In the genomic region with DNA sequence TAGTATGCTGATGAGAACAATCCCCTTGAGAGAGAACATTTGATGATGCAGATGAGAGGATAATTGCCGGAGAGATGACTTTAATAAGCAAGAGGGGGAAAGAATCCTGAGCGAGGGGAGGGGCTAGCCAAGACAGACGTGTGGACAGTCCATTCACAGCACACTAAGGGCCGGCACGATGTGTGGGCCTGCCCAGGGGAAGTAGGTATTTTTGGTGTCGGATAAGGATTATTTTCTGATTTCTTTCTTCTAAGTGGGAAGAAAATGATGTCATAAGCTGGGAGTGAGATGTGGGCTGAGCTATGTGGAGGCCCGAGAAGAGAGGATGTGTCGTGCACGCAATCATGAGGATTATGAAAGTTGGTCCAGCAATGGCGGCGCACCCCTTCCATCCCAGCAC, we compare ENCODE assay signal across 17 mouse cellular contexts. TPM values are rescaled to one million over a fixed set of nuclear protein-coding genes. Genes with fewer than 3 reads are reported as not detected.
DNase-seq lines count a peak whose midpoint lies in the region; TF ChIP-seq lines count a peak whose summit lies in the region.
"Had no signal": no experiment of that assay in that cellular context is flagged by ENCODE, and none has a peak within 500 bp of the region (broad histone marks: within the 10 kb centered on the region; RNA-seq: fewer than 3 reads in every experiment).

No protein-coding gene starts in this region.

- H3K4me1 ChIP-seq in E14TG2a.4 (replicated peaks; ENCODE audit: low read depth, low read length) (peaks cover 67% of the 10 kb centered on the region), ES-E14 (ENCODE audit: control insufficient read depth in 2 of 2, insufficient read depth in 2 of 2, low read length in 2 of 2, poor library complexity in 1 of 2) (peaks cover 2 to 13% of the 10 kb centered on the region in 2 experiments; a peak in 2 of 4 replicates)
- H3K4me1 ChIP-seq: liver, embryonic 15.5 days; megakaryocyte, embryonic 14.5 days had no signal

- H3K27ac ChIP-seq in layer of hippocampus, adult 2 months, result no peak overlapping the region
- H3K27ac ChIP-seq in ES-E14 (ENCODE audit: insufficient read depth, low read depth, low read length, poor library complexity, severe bottlenecking), result peak overlapping the region; percentile 27; the same call in 1 of the 2 replicates
- H3K27ac ChIP-seq: embryonic facial prominence, embryonic 10.5 days; gastrocnemius, adult 2 months; limb, embryonic 12.5 days; liver, embryonic 15.5 days had no signal

- H3K36me3 ChIP-seq in E14TG2a.4 (ENCODE audit: insufficient read depth, low read length) (no peaks in the 10 kb centered on the region), ES-E14 (ENCODE audit: control insufficient read depth, insufficient read depth, low read length, poor library complexity, severe bottlenecking) (no peaks in the 10 kb centered on the region)
- H3K36me3 ChIP-seq: embryonic facial prominence, embryonic 10.5 days; limb, embryonic 12.5 days; liver, embryonic 15.5 days had no signal

- H3K9ac ChIP-seq in ES-E14 (ENCODE audit: insufficient read depth, low read depth, low read length, poor library complexity, severe bottlenecking), result peak overlapping the region; percentile 10; the same call in 1 of the 2 replicates
- H3K9ac ChIP-seq: limb, embryonic 12.5 days; liver, embryonic 15.5 days had no signal

- no peak for TF ChIP-seq CTCF in layer of hippocampus, adult 2 months (conservative IDR thresholded peaks at IDR 0.05)
- no peak for TF ChIP-seq CTCF in E14TG2a.4 (conservative IDR thresholded peaks at IDR 0.05; ENCODE audit: low read length)

- H3K9me3 ChIP-seq in E14TG2a.4 (ENCODE audit: low read length) (no peaks in the 10 kb centered on the region), ES-E14 (ENCODE audit: control insufficient read depth, insufficient read depth, low read depth, low read length) (no peaks in the 10 kb centered on the region)
- H3K9me3 ChIP-seq: embryonic facial prominence, embryonic 10.5 days; limb, embryonic 12.5 days; liver, embryonic 15.5 days; megakaryocyte, embryonic 14.5 days had no signal

- H3K27me3 ChIP-seq in E14TG2a.4 (ENCODE audit: insufficient read depth, low read length), result peaks cover 2% of the 10 kb centered on the region; the same call in 1 of the 2 replicates
- H3K27me3 ChIP-seq: liver, embryonic 15.5 days had no signal

- no peak overlapping the region for H3K4me3 ChIP-seq in layer of hippocampus, adult 2 months
- H3K4me3 ChIP-seq in E14TG2a.4 (replicated peaks; ENCODE audit: low read length), result peak overlapping the region; percentile 37
- peak overlapping the region; percentile 2 to 32; a peak in 3 of 4 replicates for H3K4me3 ChIP-seq in ES-E14 (ENCODE audit: insufficient read depth in 1 of 2, low read depth in 1 of 2, low read length in 2 of 2, poor library complexity in 1 of 2, severe bottlenecking in 1 of 2)
- H3K4me3 ChIP-seq: embryonic facial prominence, embryonic 10.5 days; erythroblast, embryonic 14.5 days; gastrocnemius, adult 2 months; limb, embryonic 12.5 days; liver, embryonic 15.5 days; megakaryocyte, embryonic 14.5 days had no signal

- in situ Hi-C loops in ES-E14 (cut with MboI; ENCODE audit: low sequenced_read_pairs in 2 of 2, unreplicated experiment in 2 of 2), result no loop called here

- peak; percentile 24 to 32 for DNase-seq in layer of hippocampus, adult 2 months (ENCODE audit: low spot score in 2 of 2)
- DNase-seq in layer of hippocampus, postnatal 25 days (ENCODE audit: extremely low spot score in 1 of 2, low spot score in 1 of 2), result no peak
- DNase-seq in ES-E14 (ENCODE audit: low read depth, low spot score), result no peak
- DNase-seq in left cerebral cortex, postnatal 14 days (ENCODE audit: low spot score in 2 of 2), result peak; percentile 30 to 34
- no peak for DNase-seq in urinary bladder, adult 18-20 months (ENCODE audit: low spot score in 2 of 2)
- no peak for DNase-seq in embryo, embryonic 10 days (ENCODE audit: low spot score)
- DNase-seq: adrenal gland, postnatal 36 days; cerebellum, postnatal 14 days; gastrocnemius, adult 2 months; lung, postnatal 10 days; retina, postnatal 1 day had no signal

- intact Hi-C loops in left cerebral cortex, postnatal 14 days (cut with DNase I), result no loop called here

TF ChIP-seq in ES-E14, 5 proteins besides CTCF, POLR2A, EP300 and RAD21:
- TF ChIP-seq MAFK (IDR thresholded peaks at IDR 0.05; ENCODE audit: insufficient read depth, low read depth, low read length), result no peak
- TF ChIP-seq ZNF384 (IDR thresholded peaks at IDR 0.05; ENCODE audit: low read depth, low read length), result peak; percentile 60; the same call in 1 of the 2 replicates
TF ChIP-seq in ES-E14: peak in this region for 1.

RNA-seq across cellular contexts. Expression of a gene that starts 27.8 kb away (rescaled TPM):
- total RNA-seq in layer of hippocampus, adult 2 months (2021), result 100 to 1,000 TPM; 447 to 467 TPM
- 100 to 1,000 TPM; 435 to 462 TPM for total RNA-seq in layer of hippocampus, postnatal 25 days (2021)
- 18.3 and 35.8 TPM in 2 replicates for total RNA-seq in ES-E14 (2012; rRNA removed)
- total RNA-seq in left cerebral cortex, postnatal 14 days (2021), result 100 to 1,000 TPM; 424 to 478 TPM

RNA-seq across cellular contexts. Expression of a gene that starts 32.0 kb away (rescaled TPM):
- total RNA-seq in layer of hippocampus, adult 2 months (2021), result 100 to 1,000 TPM; 234 TPM
- 100 to 1,000 TPM; 191 to 221 TPM for total RNA-seq in layer of hippocampus, postnatal 25 days (2021)
- total RNA-seq in ES-E14 (2012; rRNA removed), result 369 and 432 TPM in 2 replicates
- 100 to 1,000 TPM; 171 to 177 TPM for total RNA-seq in left cerebral cortex, postnatal 14 days (2021)

RNA-seq across cellular contexts. Expression of a gene that starts 52.9 kb away (rescaled TPM):
- total RNA-seq in layer of hippocampus, adult 2 months (2021), result 10 to 100 TPM; 22.0 to 22.7 TPM
- 10 to 100 TPM; 22.1 TPM for total RNA-seq in layer of hippocampus, postnatal 25 days (2021)
- total RNA-seq in ES-E14 (2012; rRNA removed), result 12.6 and 13.2 TPM in 2 replicates
- 10 to 100 TPM; 24.4 to 25.3 TPM for total RNA-seq in left cerebral cortex, postnatal 14 days (2021)

Comparison
In these comparisons a context has a peak if more than half of its experiments do, and no peak if none do; other contexts are left out.
1. DNase-seq: peak in layer of hippocampus, adult 2 months (2 of 2) and left cerebral cortex, postnatal 14 days (2 of 2); none in layer of hippocampus, postnatal 25 days (0 of 2), ES-E14 (single experiment), urinary bladder, adult 18-20 months (0 of 2) and embryo, embryonic 10 days (single experiment).
2. RNA of a gene that starts 27.8 kb away (total RNA-seq): 424 to 478 TPM in left cerebral cortex, postnatal 14 days, 447 to 467 TPM in layer of hippocampus, adult 2 months and 435 to 462 TPM in layer of hippocampus, postnatal 25 days; 18.3 to 35.8 TPM in ES-E14; every median in the first group is over 10 times any median in the second.